Mouse (Mus musculus): Measurements from ENCODE around the gene Pitx2.

Pitx2 gene

DNA sequence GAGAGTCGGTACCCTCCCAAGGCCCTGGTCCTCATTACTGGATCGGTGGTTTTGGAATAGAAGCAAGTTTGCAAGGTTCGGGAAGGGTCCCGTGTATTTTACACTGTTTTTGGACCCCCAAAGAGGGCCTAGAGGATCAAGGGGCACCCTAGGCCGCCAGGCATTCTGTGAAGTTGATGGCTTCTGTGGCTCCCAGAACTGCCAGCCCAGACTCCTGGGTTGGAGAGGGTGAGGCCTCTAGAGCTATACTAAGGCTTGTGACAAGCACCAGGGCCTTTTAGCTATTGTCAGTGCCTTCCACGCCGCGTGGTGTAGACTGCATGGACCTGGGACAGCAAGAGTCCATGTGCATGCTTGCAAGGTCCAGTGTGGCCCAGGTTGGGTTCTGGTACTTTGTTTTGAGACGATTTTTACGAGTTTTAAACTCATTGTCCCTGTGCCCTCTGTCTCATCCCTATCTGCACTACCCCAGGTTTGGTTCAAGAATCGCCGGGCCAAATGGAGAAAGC, 18.2 kb downstream of the Pitx2 start:
- DNase-seq = no peak

DNA sequence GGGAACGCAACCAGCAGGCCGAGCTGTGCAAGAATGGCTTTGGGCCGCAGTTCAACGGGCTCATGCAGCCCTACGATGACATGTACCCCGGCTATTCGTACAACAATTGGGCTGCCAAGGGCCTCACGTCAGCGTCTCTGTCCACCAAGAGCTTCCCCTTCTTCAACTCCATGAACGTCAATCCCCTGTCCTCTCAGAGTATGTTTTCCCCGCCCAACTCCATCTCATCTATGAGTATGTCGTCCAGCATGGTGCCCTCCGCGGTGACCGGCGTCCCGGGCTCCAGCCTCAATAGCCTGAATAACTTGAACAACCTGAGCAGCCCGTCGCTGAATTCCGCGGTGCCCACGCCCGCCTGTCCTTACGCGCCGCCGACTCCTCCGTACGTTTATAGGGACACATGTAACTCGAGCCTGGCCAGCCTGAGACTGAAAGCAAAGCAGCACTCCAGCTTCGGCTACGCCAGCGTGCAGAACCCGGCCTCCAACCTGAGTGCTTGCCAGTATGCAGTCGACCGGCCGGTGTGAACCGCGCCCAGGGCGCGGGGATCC, 18.8 kb downstream of the Pitx2 start:
- DNase-seq = no peak

DNA sequence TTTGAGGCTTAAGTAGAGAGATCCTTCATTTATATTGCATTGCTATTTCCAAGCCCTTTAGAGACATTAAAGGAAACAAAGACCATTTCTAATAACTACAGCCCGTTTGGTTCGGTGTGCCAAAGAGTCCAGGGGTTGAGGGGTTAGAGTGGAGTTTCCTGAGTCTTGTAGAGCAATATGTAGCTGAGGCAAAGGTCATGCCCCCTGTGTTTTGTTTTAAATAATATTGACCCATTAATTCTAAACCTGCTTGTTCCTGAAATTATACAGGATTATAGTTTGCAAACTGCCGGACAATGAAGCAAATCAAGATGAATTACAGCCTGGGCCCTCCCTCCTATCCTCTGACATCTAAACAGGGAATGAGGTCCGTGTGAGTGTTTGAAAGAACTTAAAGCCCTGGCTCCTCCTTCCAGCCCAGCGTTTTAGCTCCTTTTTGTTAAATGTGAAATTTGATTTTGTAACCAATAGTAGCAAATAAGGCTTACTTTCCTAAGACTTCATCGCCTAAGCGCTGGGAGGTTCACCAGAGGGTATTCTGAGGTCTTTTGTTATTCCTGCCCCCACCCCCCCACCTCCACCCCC, 20.5 kb downstream of the Pitx2 start:
- DNase-seq = no peak

DNA sequence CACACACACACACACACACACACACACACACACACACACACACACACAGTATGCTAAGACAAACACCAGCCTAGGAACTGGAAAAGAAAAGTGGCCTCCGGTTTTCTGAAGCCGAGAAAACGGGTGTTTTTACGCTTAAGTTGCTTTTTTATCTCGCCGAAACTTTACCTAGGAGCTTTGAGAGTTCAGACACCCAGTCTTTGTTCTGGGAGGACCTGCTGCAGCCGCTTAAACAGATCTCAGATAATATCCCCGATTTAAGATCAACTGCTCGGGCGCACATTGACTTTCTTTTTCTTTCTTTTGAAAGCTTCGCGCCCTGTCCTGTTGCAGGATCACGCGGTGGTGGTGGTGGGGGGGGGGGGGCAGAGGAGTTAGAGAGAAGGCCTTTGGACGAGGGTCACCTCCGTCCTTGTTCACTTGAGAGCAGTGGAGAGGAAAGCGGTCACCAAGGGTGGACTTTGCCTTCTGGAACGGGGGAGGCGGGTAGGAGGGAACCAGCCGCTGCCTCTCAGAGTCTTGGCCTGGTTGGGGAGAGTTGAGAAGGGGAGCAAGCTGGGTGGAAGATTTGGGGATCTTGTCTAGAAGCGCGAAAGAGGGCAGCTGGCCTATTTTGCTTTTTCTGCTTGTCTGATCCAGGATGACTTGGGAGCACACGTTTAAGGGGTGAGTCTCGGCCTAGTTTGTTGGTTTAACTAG, 21.2 kb downstream of the Pitx2 start:
- no peak for DNase-seq

DNA sequence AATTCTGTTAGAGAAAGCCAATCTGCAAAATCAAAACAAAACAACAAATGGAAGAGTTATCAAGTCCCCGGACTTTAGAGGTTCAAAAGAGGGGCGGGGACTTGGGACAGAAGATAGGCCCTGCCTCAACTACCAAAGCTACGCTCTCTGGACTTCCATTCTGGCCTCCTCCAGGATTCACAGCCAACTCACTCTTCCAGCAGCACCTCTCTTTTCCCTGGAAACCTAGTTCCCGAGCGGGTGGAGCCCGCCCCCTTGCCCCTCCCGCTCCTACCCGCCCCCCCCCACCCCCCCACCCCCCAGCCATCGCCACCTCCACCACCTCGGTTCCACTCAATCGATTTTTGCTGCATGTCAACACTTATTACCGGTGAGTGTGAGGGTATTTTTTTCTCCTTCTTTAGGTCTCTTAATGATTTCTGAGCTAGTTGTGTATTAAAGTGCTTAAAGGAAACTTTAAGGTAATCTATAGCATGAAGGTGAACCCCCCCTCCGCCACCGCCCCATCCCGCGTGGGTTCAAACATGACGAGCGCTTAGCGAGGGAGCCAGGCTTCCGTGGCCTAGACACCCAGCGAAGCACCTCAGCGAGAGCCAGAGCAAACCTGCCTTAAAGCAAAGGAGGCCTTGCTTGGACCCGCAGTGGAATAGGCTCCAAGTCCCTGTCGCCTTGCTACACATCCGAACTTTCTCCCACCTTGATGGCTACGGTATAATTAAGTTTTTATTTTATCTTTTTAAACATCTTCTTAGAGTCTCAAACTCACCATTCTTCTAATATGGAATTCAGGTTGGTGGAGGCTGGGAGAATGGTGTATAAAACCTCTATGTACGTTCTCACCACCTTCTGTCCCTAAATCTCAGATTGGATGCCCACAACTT, 21.9 kb downstream of the Pitx2 start:
- DNase-seq = no peak

DNA sequence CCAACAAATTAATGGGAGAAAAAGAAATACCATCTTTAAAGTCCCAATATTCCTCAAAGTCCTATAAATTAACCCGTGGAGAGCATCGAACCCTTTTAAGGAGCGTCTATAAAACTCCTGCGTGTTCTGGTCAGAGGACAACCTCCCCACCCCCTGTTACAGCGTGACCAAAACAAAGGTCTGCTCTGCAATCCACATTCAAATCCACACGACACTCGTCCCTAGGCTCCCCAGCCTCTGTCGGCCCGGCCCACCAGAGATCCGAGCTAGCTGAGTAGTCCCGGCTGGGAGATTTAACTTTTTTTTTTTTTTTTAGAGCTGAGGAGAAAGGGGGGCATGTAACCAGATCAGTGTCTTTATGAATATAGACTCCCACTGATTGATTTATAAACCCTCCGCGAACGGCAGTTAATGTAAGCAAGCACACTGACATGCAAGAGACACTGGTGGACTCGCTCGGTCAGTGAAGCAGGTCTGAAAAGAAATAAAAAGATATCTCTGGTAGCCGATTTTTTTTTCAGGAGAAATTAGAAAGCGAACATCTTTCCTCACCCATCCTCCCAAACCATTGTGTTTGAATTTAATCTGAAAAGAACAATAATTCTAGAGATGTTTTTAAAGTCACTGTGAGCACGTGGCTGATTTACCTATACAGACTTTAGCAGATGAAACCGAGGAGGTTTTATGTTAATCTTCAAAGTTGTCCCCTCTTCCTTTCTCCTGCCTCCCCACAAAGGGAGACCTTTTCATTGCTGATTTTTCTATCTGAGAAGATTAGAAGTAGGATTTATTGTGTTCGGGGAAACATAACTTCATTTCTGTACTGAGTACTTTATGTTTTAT, 23.0 kb downstream of the Pitx2 start:
- DNase-seq = no peak

DNA sequence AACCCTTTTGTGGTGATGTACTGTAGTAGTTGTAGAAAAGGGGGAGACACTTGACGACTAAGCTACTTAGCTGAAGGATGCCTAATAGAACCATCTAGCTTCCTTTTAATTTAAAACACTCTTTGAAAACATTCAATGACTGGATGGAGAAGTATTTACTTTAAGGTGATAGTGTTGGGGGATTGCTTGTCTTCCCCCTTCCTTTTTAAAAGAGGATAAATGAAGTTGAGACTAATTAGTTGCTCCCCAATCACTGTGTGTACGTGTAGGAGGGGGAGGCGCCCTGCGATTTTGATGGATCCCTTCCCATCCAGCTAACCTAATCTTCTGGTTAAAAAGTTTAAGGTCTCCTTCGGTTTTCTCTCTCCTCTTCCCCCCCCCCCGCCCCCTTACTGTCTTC, 23.7 kb downstream of the Pitx2 start:
- DNase-seq = no peak

DNA sequence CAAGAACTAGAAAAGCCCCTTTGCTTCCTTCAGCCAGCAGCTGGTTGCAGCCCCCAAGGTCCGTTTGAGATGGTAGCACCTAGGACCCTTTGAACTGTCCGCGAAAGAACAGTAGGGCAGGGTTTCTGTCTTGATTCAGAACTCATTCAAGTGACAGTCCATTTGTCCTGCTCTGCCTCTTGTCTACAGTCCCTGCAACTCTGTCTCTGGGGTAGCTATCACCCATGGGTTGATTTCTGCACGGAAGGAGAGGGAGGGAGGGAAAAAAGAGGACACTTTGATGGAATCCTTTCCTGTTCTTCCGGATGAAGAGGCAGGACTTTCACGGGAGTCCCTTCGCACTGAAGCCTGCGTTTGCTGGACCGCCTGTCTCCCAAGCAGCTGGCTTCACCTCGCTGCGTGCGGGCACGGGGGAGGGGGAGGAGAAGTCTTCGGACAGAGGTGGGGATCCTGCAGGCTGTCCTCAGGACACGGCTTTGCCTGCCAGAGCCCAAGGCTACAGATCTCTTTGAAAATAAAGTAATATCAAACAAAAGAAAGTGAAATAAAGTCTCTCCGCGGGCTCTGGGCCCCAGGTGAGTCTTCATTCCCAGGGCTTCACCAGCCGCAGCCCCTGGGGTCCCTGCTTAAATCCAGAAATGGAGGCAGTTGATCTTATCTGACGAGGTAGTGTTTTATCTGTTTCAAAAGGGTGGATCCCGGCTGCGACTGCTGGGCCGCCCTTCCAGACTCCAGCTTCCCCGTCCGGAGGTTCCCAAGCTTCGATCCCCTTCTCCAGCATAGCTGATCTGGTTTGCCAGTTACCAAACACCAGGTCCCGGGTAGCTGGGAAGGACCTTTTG, 24.5 kb downstream of the Pitx2 start:
- no peak for DNase-seq

DNA sequence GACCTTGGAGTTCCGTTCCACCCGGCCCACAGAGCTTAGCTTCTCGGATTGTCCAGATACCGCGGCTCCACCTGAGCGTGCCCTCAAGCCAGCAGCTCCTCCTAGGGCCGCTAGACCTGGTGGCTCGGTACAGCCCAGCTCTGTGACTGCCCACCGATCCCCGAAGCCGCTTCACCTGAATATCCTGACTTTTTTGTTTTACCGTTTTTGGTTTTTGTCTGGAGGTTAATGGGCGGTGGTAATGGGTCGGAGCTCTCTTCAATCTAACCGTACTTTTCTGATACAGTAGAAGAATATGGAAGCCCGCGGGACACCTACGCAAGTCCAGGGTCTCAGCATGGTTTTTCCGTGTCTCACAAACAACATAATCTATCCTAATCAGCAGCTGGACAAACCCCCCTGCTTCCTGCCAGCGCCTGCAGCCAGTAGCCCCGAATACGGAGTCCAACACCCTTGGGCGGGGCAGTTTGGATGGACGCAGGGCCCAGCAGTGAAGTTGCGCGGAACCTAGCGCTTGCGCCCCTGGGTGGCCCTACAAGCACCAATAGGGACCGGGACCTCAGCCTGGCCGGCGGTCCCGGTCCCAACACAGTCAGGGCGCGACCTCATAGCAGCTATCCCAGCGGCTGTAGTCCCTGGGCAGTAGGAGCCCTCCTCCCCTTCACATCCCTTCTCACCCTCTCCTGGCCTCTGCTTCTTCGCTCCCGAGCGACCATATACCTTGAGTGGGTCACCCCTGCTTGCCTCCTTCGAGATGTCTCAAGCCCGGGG, 25.3 kb downstream of the Pitx2 start:
- no peak for DNase-seq

DNA sequence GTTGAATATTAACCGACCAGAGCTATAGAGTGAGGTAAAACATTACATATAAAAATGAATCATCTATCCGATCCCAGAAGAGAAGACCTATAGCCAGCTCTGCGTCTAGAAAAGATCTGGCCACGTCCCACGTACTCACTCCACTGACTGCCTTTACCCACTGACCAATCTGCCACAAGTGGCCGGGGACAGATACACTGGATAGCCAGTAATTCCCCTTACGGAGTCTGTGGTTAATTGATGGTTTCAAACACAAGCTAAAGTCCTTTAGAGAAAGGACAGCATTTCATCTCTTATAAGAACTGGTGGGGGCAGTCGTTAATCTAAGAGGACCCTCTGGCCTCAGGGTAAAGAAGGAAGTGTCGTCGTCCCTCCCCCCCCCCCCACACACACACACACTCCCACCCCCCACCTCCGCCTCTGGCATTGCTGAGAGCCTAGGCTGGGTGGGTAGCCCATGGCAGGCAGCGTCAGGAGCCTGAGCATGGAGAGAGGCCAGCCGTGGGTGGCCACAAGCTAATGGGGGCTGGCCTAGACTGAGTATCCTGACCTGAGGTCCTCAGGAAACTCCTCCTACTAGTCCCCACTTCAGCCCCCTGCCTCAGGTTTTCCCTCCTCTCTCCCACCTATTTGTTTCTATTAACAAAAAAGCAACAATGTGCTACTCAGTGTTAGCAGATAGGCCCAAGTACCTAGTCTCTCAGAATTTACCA, 26.1 kb downstream of the Pitx2 start:
- DNase-seq = no peak

DNA sequence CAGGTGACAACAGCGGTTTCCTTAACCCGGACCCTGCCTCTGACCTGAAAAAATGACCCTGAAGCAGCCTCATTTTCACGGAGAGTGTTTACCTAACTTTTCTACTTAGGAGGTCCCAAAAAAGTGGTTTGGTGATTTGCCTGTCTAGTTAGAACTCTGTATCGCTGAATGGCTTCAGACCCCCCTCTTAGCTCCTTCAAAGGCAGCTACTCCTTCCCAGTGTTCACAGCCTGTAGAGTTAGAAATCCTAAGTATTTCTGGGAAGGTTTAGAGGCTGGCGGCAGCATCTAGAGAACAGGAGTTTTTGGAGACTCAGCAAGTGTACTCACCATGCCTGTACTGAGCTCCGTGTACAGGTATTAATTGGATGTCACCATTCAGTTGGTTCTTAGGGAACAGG, 27.0 kb downstream of the Pitx2 start:
- DNase-seq = no peak

DNA sequence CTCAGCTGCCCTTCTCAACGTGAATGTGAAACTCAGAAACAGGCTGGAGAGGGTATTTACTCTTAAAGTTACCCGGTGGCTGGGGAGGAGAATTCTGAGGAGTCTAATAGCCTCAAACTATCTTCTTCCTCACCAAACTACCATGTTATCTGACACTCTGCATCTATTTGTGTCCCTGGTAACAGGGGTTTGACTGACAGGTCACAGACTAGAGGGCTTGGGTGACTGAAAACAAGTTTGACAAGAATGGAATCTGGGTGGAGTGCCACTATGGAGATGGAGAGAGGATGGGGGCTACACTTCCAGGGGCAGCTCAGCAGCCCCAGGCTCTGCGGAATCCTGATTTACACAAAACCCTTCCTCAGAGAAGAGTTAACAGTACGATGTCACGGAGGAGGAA, 27.7 kb downstream of the Pitx2 start:
- no peak for DNase-seq

DNA sequence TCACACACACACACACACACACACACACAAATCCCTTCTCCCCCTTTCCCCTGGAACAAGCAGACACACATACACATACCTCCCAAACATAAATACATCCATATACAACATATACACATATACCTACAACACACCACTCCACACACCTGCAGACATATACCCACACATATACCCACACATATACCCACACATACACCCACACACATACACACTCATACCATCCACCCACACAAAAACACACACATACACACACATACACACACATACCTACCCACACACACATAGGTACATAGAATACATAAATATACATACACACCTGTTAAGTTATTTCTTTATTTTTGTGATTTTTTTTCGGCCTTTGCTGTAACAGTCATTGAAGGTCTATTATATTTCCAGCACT, 38.3 kb downstream of the Pitx2 start:
- no peak for DNase-seq

DNA sequence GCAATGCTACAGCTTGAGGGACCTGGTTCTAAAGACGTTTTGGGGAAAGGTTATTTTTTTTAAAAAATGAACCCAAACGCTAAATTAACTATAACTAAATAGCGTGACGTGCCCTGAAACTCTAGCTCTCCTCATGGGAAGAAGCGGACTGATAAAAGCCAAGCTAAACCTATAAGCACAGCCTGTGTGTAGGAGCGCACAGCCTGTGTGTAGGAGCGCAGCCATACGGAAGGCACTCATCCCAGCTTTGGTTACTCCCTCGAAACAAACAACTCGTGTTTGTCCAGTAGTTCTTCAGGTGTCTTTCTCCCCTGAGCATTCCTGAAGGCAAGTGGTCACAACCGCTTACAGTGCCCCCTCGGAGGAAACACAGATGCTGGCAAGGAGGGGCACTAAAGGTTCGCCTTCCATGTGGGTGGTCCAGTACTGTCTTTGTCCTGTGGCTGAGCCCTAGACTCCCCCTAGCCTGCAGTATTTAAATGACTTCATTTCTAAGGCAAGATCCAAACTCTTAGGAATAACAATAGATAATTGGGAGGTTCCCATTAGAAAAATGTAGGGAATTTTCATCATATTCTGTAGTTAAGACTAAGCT, 39.1 kb downstream of the Pitx2 start:
- no peak for DNase-seq

DNA sequence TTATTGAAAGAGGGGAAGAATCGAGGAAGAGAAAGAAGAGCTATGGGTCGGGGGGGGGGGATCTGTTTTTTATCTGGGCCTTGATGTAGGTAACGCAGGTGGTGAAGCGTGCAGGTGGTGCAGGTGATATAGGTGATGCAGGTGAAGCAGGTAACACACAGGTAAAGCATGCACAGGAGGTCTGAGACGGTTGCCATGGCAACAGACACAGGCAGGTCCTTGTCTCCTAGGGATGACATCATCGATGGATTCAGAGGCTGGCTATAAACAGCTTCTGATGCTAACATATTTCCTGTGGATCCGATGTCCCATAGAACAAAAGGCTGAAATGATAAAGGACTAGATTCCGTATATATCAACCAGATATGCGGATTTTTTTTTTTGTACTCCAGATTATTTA, 51.3 kb downstream of the Pitx2 start:
- DNase-seq = no peak

DNA sequence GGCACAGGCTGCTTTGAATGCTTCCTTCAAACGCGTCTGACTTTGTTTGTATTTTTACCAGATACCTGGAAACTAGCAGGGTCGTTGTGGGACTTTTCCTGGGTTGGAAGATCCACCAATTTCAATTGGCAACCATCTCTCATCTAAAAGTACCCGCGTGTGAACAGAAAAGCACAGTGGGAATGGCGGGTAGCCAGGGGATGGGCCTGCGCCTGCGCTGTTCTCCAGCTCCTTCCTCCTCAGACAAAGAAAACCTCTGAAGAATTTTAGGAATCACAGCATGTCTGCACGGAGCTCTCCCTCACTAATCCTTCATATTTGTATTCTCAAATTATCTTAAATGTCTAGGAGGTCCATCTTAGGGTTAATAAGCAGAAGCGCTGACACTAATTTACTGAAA, 54.6 kb downstream of the Pitx2 start:
- no peak for DNase-seq

DNA sequence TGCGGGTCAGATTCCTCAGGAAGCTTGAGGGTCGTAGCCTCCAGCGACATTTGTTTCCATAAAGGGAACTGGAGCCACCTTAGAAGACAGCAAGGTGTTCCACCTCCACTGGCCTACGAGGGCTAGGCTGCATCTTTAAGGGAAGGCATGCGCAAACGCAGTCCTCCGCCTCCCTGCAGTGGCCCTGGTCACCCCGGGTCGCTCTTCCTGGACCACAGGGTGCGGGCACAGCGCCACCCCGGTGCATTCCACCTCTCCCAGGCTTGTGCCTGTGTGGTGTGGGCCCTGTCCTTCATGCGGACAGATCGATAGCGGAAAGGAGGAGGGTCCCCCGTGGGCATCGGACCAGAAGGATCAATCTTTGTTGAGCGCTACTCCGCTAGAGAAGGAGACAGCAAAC, 56.6 kb downstream of the Pitx2 start:
- DNase-seq = no peak

DNA sequence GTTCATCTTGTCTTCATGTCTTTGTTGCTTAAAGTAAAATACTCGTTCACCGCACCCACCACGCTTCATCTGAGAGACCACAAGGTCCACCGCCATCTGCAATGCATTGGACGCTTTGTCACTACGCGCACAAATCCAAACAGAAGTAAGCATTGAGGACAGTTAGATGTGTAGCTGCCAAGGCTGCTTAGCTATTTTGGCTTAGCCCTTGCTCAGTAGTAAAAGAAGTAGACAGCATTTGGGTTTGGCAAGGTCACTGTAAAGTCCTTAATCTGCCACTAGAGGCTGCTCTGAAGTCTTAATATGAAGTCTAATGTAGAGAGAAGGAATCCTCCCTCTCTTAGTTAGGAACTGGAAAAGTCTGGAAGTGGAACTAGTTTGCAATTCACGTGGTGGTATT, 57.1 kb downstream of the Pitx2 start:
- DNase-seq = no peak

DNA sequence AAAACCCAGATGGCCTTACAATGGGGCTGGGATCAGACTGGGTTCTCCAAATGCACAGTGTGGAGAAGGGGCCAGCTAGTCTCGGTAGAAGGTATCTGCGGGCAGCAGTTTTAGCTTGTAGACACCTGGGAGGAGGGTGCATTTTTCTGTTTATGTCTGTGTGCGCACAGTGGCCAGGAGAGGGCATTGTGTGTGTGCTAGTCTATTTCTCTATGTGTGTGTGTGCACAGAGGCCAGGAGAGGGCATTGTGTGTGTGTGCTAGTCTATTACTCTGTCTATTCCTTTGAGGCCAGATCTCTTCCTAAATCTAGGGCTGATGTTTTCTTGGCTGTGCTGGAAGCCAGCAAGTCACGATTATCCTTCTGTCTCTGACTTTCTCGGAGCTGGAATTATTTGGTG, 58.8 kb downstream of the Pitx2 start:
- no peak for DNase-seq
